Mouse (Mus musculus) thymus, postnatal 4 days (tissue): Measurements from ENCODE around the gene Tmem86a.
"Not testable (repeated sequence)": the region's sequence is repeated elsewhere in the genome, so short reads cannot be mapped to it uniquely, and the experiment has no call there.

Experiments used
- DNase-seq: peaks from one replicate; pipeline ENCODE4 v3.0.0; 2021

The Tmem86a gene

GRCm38 (mm10) chr7:47050366-47050765 is at the start of gene Tmem86a:
Gene Tmem86a (plus strand): TSS chr7:47050601.
- peak; percentile 96 for DNase-seq

- DNase-seq = no peak
Observed at GRCm38 (mm10) chr7:47000644-47000983, 49.8 kb upstream of the Tmem86a start.

- DNase-seq = no peak
Observed at GRCm38 (mm10) chr7:47001125-47001899, 49.1 kb upstream of the Tmem86a start.

- no peak for DNase-seq
Observed at GRCm38 (mm10) chr7:47001900-47002275, 48.5 kb upstream of the Tmem86a start.

GRCm38 (mm10) chr7:47003411-47004115 is 46.8 kb upstream of the Tmem86a start:
- DNase-seq = no peak

GRCm38 (mm10) chr7:47007109-47007780 is 43.2 kb upstream of the Tmem86a start:
- peak; percentile 38 for DNase-seq

GRCm38 (mm10) chr7:47007818-47008167 is 42.6 kb upstream of the Tmem86a start:
- DNase-seq = no peak

- peak; percentile 98 for DNase-seq
Observed at GRCm38 (mm10) chr7:47008168-47008993, 42.0 kb upstream of the Tmem86a start, which contains the start of gene Spty2d1. Gene Spty2d1 (minus strand): TSS chr7:47008411.

- no peak for DNase-seq
Observed at GRCm38 (mm10) chr7:47013131-47013767, 37.2 kb upstream of the Tmem86a start.

- DNase-seq = no peak
Observed at GRCm38 (mm10) chr7:47014564-47015389, 35.6 kb upstream of the Tmem86a start.

- DNase-seq = peak; percentile 76
Observed at GRCm38 (mm10) chr7:47015390-47016065, 34.9 kb upstream of the Tmem86a start.

- no peak for DNase-seq
Observed at GRCm38 (mm10) chr7:47016602-47017001, 33.8 kb upstream of the Tmem86a start.

- DNase-seq = no peak
Observed at GRCm38 (mm10) chr7:47017146-47017545, 33.3 kb upstream of the Tmem86a start.

- DNase-seq = no peak
Observed at GRCm38 (mm10) chr7:47019641-47020040, 30.8 kb upstream of the Tmem86a start.

- DNase-seq = no peak
Observed at GRCm38 (mm10) chr7:47020956-47021355, 29.4 kb upstream of the Tmem86a start.

- no peak for DNase-seq
Observed at GRCm38 (mm10) chr7:47022482-47022881, 27.9 kb upstream of the Tmem86a start.

- DNase-seq = peak; percentile 92
Observed at GRCm38 (mm10) chr7:47023530-47023929, 26.9 kb upstream of the Tmem86a start.

- DNase-seq = no peak
Observed at GRCm38 (mm10) chr7:47024454-47024853, 25.9 kb upstream of the Tmem86a start.

GRCm38 (mm10) chr7:47025429-47025828 is 25.0 kb upstream of the Tmem86a start:
- no peak for DNase-seq

- DNase-seq = not testable (repeated sequence)
Observed at GRCm38 (mm10) chr7:47026899-47027298, 23.5 kb upstream of the Tmem86a start.

- no peak for DNase-seq
Observed at GRCm38 (mm10) chr7:47027520-47027919, 22.9 kb upstream of the Tmem86a start.
